Mouse (Mus musculus) midbrain, embryonic 14.5 days (tissue): ENCODE results near the gene Brdt. TPM values are rescaled to one million over a fixed set of nuclear protein-coding genes. Genes with fewer than 3 reads are reported as not detected.
A peak's percentile ranks its signal among the peaks of the same experiment; 100 is the strongest.
"Not testable (repeated sequence)": the region's sequence is repeated elsewhere in the genome, so short reads cannot be mapped to it uniquely, and the experiment has no call there.

Source experiments
- ATAC-seq: fragments of 200-750 bp; cut with Nextera tagmentation; 2 replicates; pipeline ENCODE4 v1.8.0; 2017; ENCODE audit warnings: moderate number of reproducible peaks, moderate library complexity; ENCODE audit not compliant: low FRiP score, low TSS enrichment
- DNase-seq: peaks from one replicate; pipeline ENCODE4 v3.0.0-alpha.2; 2015
- H3K27ac ChIP-seq: fragments of 300-500 bp; sonication (generic); replicated peaks from 2 replicates; pipeline ENCODE4 v1.5.1; 2014; ENCODE audit warnings: mild to moderate bottlenecking, low read depth, low read length, moderate library complexity
- H3K27me3 ChIP-seq: fragments of 300-500 bp; sonication (generic); 2 replicates; pipeline ENCODE4 v1.6.1; 2014; ENCODE audit warnings: low read length, control low read depth, mixed read lengths; ENCODE audit not compliant: control insufficient read depth, insufficient read depth
- H3K36me3 ChIP-seq: fragments of 300-500 bp; sonication (generic); 2 replicates; pipeline ENCODE4 v1.6.1; 2014; ENCODE audit warnings: low read length, control low read depth; ENCODE audit not compliant: control insufficient read depth, insufficient read depth
- H3K4me1 ChIP-seq: fragments of 300-500 bp; sonication (generic); 2 replicates; pipeline ENCODE4 v1.6.1; 2014; ENCODE audit warnings: mild to moderate bottlenecking, antibody characterized with exemption, low read length, control low read depth; ENCODE audit not compliant: control insufficient read depth, insufficient read depth
- H3K4me2 ChIP-seq: fragments of 300-500 bp; sonication (generic); 2 replicates; pipeline ENCODE4 v1.6.1; 2014; ENCODE audit warnings: mild to moderate bottlenecking, low read length, moderate library complexity
- H3K4me3 ChIP-seq: fragments of 300-500 bp; sonication (generic); replicated peaks from 2 replicates; pipeline ENCODE4 v1.5.1; 2014; ENCODE audit warnings: low read depth, low read length
- H3K9ac ChIP-seq: fragments of 300-500 bp; sonication (generic); replicated peaks from 2 replicates; pipeline ENCODE4 v1.6.1; 2014; ENCODE audit warnings: mild to moderate bottlenecking, low read length, moderate library complexity
- H3K9me3 ChIP-seq: fragments of 300-500 bp; sonication (generic); 2 replicates; pipeline ENCODE4 v1.6.1; 2016; ENCODE audit warnings: low read length, control low read depth, mixed read lengths; ENCODE audit not compliant: control insufficient read depth
- WGBS: fragments of 180-500 bp; shearing (Covaris S2); extraction: QIAGEN DNeasy Blood & Tissue Kit; methylation state at CpG from one replicate; pipeline ENCODE4 v1.1.7; 2014; 5-methylcytosine and 5-hydroxymethylcytosine counted together
- polyA plus RNA-seq: library from polyadenylated mRNA; unstranded; fragments of >200 nt; fragmentation: Nextera tagmentation; extraction: Ambion mirVana; gene quantifications from 2 replicates; pipeline ENCODE4 v1.2.1, GENCODE M21; 2014

Gene Brdt
- polyA plus RNA-seq, 1 experiment from 2014 or later: 2.8 TPM

DNA sequence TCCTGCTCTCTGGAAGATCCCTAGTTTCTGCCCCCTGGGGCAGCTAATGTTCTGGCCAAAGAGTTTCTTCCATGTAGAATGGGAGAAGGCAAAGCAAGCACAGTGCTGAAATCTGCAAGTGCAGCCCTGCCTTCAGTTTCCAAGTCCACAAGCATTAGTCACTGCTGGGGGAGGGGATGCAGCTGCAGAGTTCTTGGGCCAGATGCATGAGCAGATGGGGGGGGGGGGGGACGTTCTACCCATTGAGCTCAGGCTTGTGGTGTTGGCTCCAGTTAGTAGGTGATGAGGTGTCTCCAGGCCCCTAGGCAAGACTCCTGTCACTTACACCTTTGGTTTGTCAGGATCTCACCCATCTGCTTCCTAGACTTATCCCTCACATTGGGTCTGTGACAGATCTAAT lies 24.8 kb downstream of the Brdt start:
- WGBS: 30% methylated on average over 1 of the region's 1 CpGs
- no peak for ATAC-seq

DNA sequence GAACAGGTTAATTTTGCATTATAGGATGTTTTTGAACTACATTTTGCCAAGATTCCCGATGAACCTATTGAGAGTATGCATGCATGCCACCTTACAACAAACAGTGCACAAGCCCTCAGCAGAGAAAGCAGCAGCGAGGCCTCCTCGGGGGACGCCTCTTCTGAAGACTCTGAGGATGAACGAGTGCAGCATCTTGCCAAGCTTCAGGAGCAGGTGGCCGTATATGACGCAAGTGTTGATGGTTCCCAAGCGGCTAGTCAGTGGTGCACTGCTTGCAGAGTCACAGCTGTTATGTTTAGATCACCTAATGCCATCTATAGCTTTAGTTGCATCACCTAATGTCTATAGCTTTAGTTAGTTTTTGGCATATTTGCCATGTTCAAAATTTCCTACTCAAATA lies 26.8 kb downstream of the Brdt start:
- 90% methylated on average over 8 of the region's 8 CpGs for WGBS
- no peak overlapping the region for H3K27ac ChIP-seq
- ATAC-seq (no peak), DNase-seq (no peak)
- H3K9me3 ChIP-seq: no peaks in the 10 kb centered on the region
- H3K9ac ChIP-seq: no peak overlapping the region
- 0 out of 2 replicates have a peak, but pooled peaks cover 3% of the 10 kb centered on the region for H3K4me1 ChIP-seq
- no peak overlapping the region for H3K4me2 ChIP-seq
- no peaks in the 10 kb centered on the region for H3K27me3 ChIP-seq
- H3K36me3 ChIP-seq: no peaks in the 10 kb centered on the region
- H3K4me3 ChIP-seq: no peak overlapping the region

More for the DNA sequence above, 24.8 kb downstream of the Brdt start:
- no peak overlapping the region for H3K9ac ChIP-seq
- no peak for DNase-seq
- H3K4me2 ChIP-seq: no peak overlapping the region
- no peak overlapping the region for H3K4me3 ChIP-seq
- H3K27me3 ChIP-seq: no peaks in the 10 kb centered on the region
- no peak overlapping the region for H3K27ac ChIP-seq
- H3K36me3 ChIP-seq: no peaks in the 10 kb centered on the region
- H3K9me3 ChIP-seq: no peaks in the 10 kb centered on the region
- H3K4me1 ChIP-seq: 0 out of 2 replicates have a peak, but pooled peaks cover 3% of the 10 kb centered on the region

DNA sequence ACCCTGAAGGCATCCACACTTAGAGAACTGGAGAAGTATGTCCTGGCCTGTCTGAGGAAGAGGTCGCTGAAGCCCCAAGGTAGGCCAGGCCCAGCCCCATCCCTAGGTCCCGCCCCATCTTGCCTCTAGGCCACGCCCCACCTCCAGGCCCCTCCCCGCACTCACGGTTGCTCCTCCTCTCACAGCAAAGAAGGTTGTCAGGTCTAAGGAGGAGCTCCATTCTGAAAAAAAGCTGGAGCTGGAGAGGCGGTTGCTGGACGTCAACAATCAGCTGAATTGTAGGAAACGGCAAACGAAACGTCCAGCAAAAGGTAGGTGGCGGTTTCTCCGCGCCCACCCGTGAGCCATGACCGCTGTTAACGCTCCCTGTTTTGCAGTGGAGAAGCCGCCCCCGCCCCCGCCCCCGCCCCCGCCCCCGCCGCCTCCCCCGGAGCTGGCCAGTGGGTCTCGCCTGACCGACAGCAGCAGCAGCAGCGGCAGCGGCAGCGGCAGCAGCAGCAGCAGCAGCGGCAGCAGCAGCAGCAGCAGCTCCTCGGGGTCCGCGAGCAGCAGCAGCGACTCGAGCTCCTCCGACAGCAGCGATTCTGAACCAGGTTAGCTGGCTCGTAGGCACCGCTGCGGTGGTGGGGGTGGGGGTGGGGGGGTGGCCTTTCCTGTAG lies 28.6 kb downstream of the Brdt start:
- Histone ChIP-seq H3K36me3 (no peaks in the 10 kb centered on the region), H3K4me1 (0 out of 2 replicates have a peak, but pooled peaks cover 3% of the 10 kb centered on the region), H3K27ac (peak overlapping the region; percentile 78), H3K9ac (peak overlapping the region; percentile 52), H3K9me3 (no peaks in the 10 kb centered on the region), H3K27me3 (no peaks in the 10 kb centered on the region), H3K4me2 (peak overlapping the region; percentile 59), H3K4me3 (peak overlapping the region; percentile 50)
- DNase-seq (peak; percentile 82), ATAC-seq (peak; percentile 95)
- WGBS: under 1% methylated on average over 39 of the region's 40 CpGs

DNA sequence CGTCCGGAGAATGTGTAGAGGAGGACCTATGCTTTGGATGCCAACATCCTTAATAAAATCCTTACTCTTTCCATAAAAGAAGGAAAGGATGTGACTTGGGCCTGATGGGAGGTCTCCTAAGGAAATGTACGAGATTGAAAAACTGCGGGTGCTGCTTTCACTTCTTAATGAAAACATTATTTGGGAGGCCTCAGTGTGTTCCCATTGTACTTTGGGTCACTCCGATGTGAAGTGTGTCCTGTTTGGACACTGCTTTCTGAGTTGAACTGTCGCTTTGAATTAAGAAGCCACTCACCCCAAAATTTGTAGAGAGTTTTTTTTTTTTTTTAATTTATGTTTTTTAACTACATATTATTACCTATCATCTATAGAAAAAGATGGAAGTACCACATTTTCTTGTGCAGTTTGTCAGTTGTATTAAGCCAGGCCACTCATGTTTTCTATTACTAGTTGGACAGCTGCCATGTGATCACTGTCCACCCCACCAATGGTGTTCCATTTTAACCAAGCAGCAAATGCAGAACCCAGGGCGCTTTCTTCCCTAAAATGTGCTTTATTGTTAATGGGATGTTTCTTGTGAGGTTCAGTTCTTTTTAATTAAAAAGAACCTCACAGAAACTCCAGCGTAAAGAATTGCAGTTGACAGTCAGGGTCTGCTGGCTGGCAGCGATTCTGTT lies 29.2 kb downstream of the Brdt start:
- ATAC-seq (no peak), DNase-seq (peak; percentile 31)
- no peaks in the 10 kb centered on the region for H3K27me3 ChIP-seq
- peak overlapping the region; percentile 78 for H3K27ac ChIP-seq
- no peaks in the 10 kb centered on the region for H3K36me3 ChIP-seq
- H3K4me1 ChIP-seq: 0 out of 2 replicates have a peak, but pooled peaks cover 3% of the 10 kb centered on the region
- H3K9ac ChIP-seq: peak overlapping the region; percentile 52
- 11% methylated on average over 9 of the region's 9 CpGs for WGBS
- peak overlapping the region; percentile 59 for H3K4me2 ChIP-seq
- no peaks in the 10 kb centered on the region for H3K9me3 ChIP-seq
- peak overlapping the region; percentile 50 for H3K4me3 ChIP-seq

DNA sequence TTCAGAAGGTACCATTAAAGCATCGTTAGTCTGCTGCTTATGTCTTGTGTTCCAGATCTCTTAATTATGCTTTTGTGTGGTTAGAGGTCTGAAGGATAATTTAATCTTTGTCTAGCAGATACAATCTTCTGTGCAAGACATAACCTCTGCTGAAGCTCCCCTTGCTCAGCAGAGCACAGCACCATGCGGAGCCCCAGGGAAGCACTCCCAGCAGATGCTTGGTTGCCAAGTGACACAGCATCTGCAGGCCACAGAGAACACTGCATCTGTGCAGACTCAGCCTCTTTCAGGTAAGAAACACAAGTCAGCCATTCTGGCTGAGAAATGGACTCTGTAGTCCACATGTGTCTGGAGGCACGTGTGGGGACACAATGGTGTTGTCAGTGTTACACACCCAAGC lies 39.1 kb downstream of the Brdt start:
- no peak for DNase-seq
- no peak overlapping the region; the same call in 1 of the 2 replicates for H3K9ac ChIP-seq
- WGBS: 55% methylated on average over 3 of the region's 3 CpGs
- H3K4me1 ChIP-seq: no peaks in the 10 kb centered on the region
- H3K27ac ChIP-seq: no peak overlapping the region
- H3K36me3 ChIP-seq: 0 out of 2 replicates have a peak, but pooled peaks cover 3% of the 10 kb centered on the region
- no peak overlapping the region for H3K4me2 ChIP-seq
- ATAC-seq: no peak
- no peak overlapping the region for H3K4me3 ChIP-seq
- no peaks in the 10 kb centered on the region for H3K9me3 ChIP-seq
- H3K27me3 ChIP-seq: no peaks in the 10 kb centered on the region

DNA sequence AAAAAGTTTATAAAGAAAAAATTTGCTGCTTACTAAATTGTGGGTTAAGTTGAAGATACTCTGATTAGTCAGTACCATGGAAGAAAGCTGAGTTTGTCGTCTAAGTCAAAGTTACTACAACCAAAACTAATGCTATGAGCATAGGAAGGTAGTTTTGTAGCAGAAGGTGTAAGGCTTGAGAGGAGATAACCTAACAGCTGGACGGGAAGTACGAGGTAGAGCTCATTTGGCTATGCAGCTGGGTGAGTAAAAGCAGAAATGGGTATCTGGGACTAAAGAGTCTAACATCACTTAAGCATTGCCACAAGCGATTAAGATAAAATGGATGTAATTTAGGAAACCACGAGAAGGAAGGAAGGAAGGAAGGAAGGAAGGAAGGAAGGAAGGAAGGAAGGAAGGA lies 40.4 kb downstream of the Brdt start:
- Histone ChIP-seq H3K4me2 (no peak overlapping the region), H3K4me3 (no peak overlapping the region), H3K9ac (no peak overlapping the region), H3K27me3 (no peaks in the 10 kb centered on the region), H3K4me1 (no peaks in the 10 kb centered on the region), H3K9me3 (no peaks in the 10 kb centered on the region), H3K27ac (no peak overlapping the region), H3K36me3 (peaks cover 7% of the 10 kb centered on the region; the same call in 1 of the 2 replicates)
- 88% methylated on average over 5 of the region's 5 CpGs for WGBS
- ATAC-seq (no peak), DNase-seq (no peak)

DNA sequence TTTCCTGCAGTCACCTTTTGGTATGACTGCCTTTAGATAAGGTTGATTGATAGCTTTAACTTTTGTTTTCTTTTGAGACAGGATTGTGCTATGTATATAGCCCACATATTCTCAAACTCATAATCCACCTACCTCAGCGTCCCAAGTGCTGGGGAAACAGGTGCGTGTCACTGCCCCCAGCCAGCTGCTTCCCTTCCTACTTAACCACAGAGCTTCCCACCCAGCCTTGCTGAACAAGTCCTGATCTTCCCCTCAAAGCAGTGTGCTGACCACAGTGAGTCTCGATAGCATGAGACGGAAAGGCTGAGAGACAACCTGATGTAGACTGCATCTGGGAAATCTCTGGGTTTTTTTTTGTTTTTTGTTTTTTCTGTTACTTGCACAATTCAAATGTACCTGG lies 42.3 kb downstream of the Brdt start:
- H3K27me3 ChIP-seq: no peaks in the 10 kb centered on the region
- 94% methylated on average over 4 of the region's 4 CpGs for WGBS
- H3K9me3 ChIP-seq: no peaks in the 10 kb centered on the region
- no peak for ATAC-seq
- no peak for DNase-seq
- no peak overlapping the region for H3K27ac ChIP-seq
- H3K4me2 ChIP-seq: no peak overlapping the region
- H3K9ac ChIP-seq: no peak overlapping the region
- H3K4me3 ChIP-seq: no peak overlapping the region
- peaks cover 11% of the 10 kb centered on the region for H3K36me3 ChIP-seq
- no peaks in the 10 kb centered on the region for H3K4me1 ChIP-seq

DNA sequence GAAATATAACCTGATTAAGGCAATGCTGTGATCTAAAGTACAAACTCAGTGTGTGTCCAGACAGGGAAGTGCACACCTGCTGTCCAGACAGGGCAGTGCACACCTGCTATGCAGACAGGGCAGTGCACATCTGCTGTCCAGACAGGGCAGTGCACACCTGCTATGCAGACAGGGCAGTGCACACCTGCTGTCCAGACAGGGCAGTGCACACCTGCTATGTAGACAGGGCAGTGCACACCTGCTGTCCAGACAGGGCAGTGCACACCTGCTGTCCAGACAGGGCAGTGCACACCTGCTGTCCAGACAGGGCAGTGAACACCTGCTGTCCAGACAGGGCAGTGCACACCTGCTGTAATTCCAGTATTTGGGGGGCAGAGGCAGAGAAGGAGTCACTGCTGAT lies 55.5 kb downstream of the Brdt start:
- H3K4me2 ChIP-seq, DNase-seq, H3K36me3 ChIP-seq, H3K4me3 ChIP-seq, H3K4me1 ChIP-seq, ATAC-seq, H3K9me3 ChIP-seq, H3K9ac ChIP-seq, H3K27ac ChIP-seq, H3K27me3 ChIP-seq: not testable (repeated sequence)

DNA sequence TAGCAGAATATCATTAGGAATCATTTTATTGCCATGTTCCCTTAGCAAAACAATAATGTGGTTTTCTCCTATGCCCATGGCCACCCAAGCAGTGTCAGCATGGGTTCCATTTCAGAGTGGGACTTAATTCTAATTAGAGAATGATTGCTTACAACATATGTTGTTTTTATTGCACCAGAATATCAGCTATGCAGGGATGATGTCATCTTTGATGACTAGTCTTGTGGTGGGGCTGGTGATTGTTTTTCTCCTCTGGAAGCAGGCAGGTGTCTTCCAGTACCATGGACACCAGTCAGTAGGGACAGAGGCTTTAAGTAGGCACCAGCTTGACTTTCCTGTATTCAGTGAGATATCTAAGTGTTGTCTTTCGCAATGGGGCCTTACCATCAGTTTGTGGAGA lies 56.8 kb downstream of the Brdt start:
- Histone ChIP-seq H3K9me3 (no peaks in the 10 kb centered on the region), H3K36me3 (no peaks in the 10 kb centered on the region), H3K27ac (no peak overlapping the region), H3K9ac (no peak overlapping the region), H3K4me3 (no peak overlapping the region), H3K4me1 (no peaks in the 10 kb centered on the region), H3K27me3 (no peaks in the 10 kb centered on the region), H3K4me2 (no peak overlapping the region)
- 98% methylated on average over 1 of the region's 1 CpGs for WGBS
- DNase-seq (no peak), ATAC-seq (no peak)
